Mouse (Mus musculus) stomach, postnatal 0 days (tissue): ENCODE results near the gene Zbtb9. TPM values are rescaled to one million over a fixed set of nuclear protein-coding genes. Genes with fewer than 3 reads are reported as not detected.

Source experiments
- ATAC-seq: fragments of 200-750 bp; cut with Nextera tagmentation; 2 replicates; pipeline ENCODE4 v1.8.0; 2017; ENCODE audit not compliant: low FRiP score, low TSS enrichment
- DNase-seq: peaks from one replicate; pipeline ENCODE4 v3.0.0-alpha.2; 2016; ENCODE audit warnings: low spot score
- H3K27ac ChIP-seq: fragments of 300-500 bp; sonication (generic); replicated peaks from 2 replicates; pipeline ENCODE4 v1.5.1; 2014; ENCODE audit warnings: mild to moderate bottlenecking, control low read depth
- H3K27me3 ChIP-seq: fragments of 300-500 bp; sonication (generic); 2 replicates; pipeline ENCODE4 v1.6.1; 2014; ENCODE audit warnings: low read length; ENCODE audit not compliant: control insufficient read depth, insufficient read depth
- H3K36me3 ChIP-seq: fragments of 300-500 bp; sonication (generic); 2 replicates; pipeline ENCODE4 v1.6.1; 2014; ENCODE audit warnings: low read length, mixed read lengths; ENCODE audit not compliant: control insufficient read depth, insufficient read depth
- H3K4me1 ChIP-seq: fragments of 300-500 bp; sonication (generic); replicated peaks from 2 replicates; pipeline ENCODE4 v1.6.1; 2014; ENCODE audit warnings: antibody characterized with exemption; ENCODE audit not compliant: control insufficient read depth, insufficient read depth
- H3K4me2 ChIP-seq: fragments of 300-500 bp; sonication (generic); replicated peaks from 2 replicates; pipeline ENCODE4 v1.6.1; 2014; ENCODE audit warnings: low read depth, mild to moderate bottlenecking, control low read depth, moderate library complexity
- H3K4me3 ChIP-seq: fragments of 300-500 bp; sonication (generic); 2 replicates; pipeline ENCODE4 v1.5.1; 2014; ENCODE audit warnings: low read depth, low read length, control low read depth
- H3K9ac ChIP-seq: fragments of 300-500 bp; sonication (generic); 2 replicates; pipeline ENCODE4 v1.6.1; 2014; ENCODE audit warnings: mild to moderate bottlenecking, low read length, control low read depth, mixed read lengths
- H3K9me3 ChIP-seq: fragments of 300-500 bp; sonication (generic); 2 replicates; pipeline ENCODE4 v1.6.1; 2016; ENCODE audit warnings: low read length; ENCODE audit not compliant: control insufficient read depth
- CTCF ChIP-seq: IDR thresholded peaks from 2 replicates; pipeline ENCODE4 v1.5.1; 2016; ENCODE audit warnings: antibody characterized with exemption, low read depth, mild to moderate bottlenecking, moderate library complexity
- EP300 ChIP-seq: optimal IDR thresholded peaks from 2 replicates; pipeline ENCODE3; 2016; ENCODE audit warnings: antibody characterized with exemption
- WGBS: fragments of 180-500 bp; shearing (Covaris S2); extraction: QIAGEN DNeasy Blood & Tissue Kit; methylation state at CpG from one replicate; pipeline ENCODE4 v1.1.7; 2014; 5-methylcytosine and 5-hydroxymethylcytosine counted together
- polyA plus RNA-seq: library from polyadenylated mRNA; unstranded; fragments of >200 nt; fragmentation: Nextera tagmentation; extraction: Ambion mirVana; gene quantifications from 2 replicates; pipeline ENCODE4 v1.2.1, GENCODE M21; 2015

Gene Zbtb9
- polyA plus RNA-seq, 1 experiment from 2014 or later = 6.9 TPM

- H3K9ac ChIP-seq = no peak overlapping the region
- no peak overlapping the region for H3K4me3 ChIP-seq
- WGBS = 34% methylated on average over 9 of the region's 9 CpGs
- H3K4me1 ChIP-seq = no peaks in the 10 kb centered on the region
- H3K36me3 ChIP-seq = no peaks in the 10 kb centered on the region
- no peaks in the 10 kb centered on the region for H3K27me3 ChIP-seq
- no peak overlapping the region for H3K4me2 ChIP-seq
- ATAC-seq (no peak), DNase-seq (peak; percentile 69)
- no peaks in the 10 kb centered on the region for H3K9me3 ChIP-seq
- H3K27ac ChIP-seq = no peak overlapping the region
- TF ChIP-seq EP300 (no peak), CTCF (peak; percentile 83)
These were observed 31.5 kb downstream of the Zbtb9 start for GRCm38 (mm10) chr17:27004431-27004830.

GRCm38 (mm10) chr17:27004903-27005485, 32.0 kb downstream of the Zbtb9 start:
- WGBS = 40% methylated on average over 19 of the region's 19 CpGs

GRCm38 (mm10) chr17:27005644-27006043, 32.7 kb downstream of the Zbtb9 start:
- 48% methylated on average over 11 of the region's 11 CpGs for WGBS
- H3K9ac ChIP-seq = no peak overlapping the region
- no peaks in the 10 kb centered on the region for H3K9me3 ChIP-seq
- DNase-seq (no peak), ATAC-seq (no peak)
- no peak overlapping the region for H3K27ac ChIP-seq
- H3K4me2 ChIP-seq = no peak overlapping the region
- H3K4me1 ChIP-seq = no peaks in the 10 kb centered on the region
- H3K4me3 ChIP-seq = no peak overlapping the region
- TF ChIP-seq CTCF (no peak), EP300 (no peak)
- no peaks in the 10 kb centered on the region for H3K36me3 ChIP-seq
- H3K27me3 ChIP-seq = no peaks in the 10 kb centered on the region

More at GRCm38 (mm10) chr17:27004903-27005485, 32.0 kb downstream of the Zbtb9 start:
- no peak overlapping the region for H3K4me2 ChIP-seq
- no peaks in the 10 kb centered on the region for H3K4me1 ChIP-seq
- H3K27me3 ChIP-seq = no peaks in the 10 kb centered on the region
- TF ChIP-seq EP300 (no peak), CTCF (no peak)
- ATAC-seq (no peak), DNase-seq (no peak)
- H3K27ac ChIP-seq = no peak overlapping the region
- H3K4me3 ChIP-seq = no peak overlapping the region
- no peaks in the 10 kb centered on the region for H3K36me3 ChIP-seq
- no peaks in the 10 kb centered on the region for H3K9me3 ChIP-seq
- no peak overlapping the region for H3K9ac ChIP-seq

- 0 out of 2 replicates have a peak, but pooled peaks cover 2% of the 10 kb centered on the region for H3K4me1 ChIP-seq
- H3K27ac ChIP-seq = no peak overlapping the region
- H3K4me3 ChIP-seq = no peak overlapping the region
- ATAC-seq (no peak), DNase-seq (no peak)
- no peak overlapping the region for H3K4me2 ChIP-seq
- WGBS = 57% methylated on average over 2 of the region's 2 CpGs
- no peaks in the 10 kb centered on the region for H3K36me3 ChIP-seq
- no peak overlapping the region for H3K9ac ChIP-seq
- TF ChIP-seq CTCF (no peak), EP300 (no peak)
- H3K27me3 ChIP-seq = no peaks in the 10 kb centered on the region
- no peaks in the 10 kb centered on the region for H3K9me3 ChIP-seq
These were observed 35.3 kb downstream of the Zbtb9 start for GRCm38 (mm10) chr17:27008277-27008676.

- H3K27ac ChIP-seq = no peak overlapping the region
- DNase-seq (no peak), ATAC-seq (no peak)
- H3K9ac ChIP-seq = no peak overlapping the region
- 87% methylated on average over 10 of the region's 10 CpGs for WGBS
- H3K4me3 ChIP-seq = no peak overlapping the region
- H3K27me3 ChIP-seq = no peaks in the 10 kb centered on the region
- H3K4me1 ChIP-seq = 0 out of 2 replicates have a peak, but pooled peaks cover 2% of the 10 kb centered on the region
- no peak for TF ChIP-seq CTCF
- no peak for TF ChIP-seq EP300
- H3K4me2 ChIP-seq = no peak overlapping the region
- H3K9me3 ChIP-seq = no peaks in the 10 kb centered on the region
- H3K36me3 ChIP-seq = no peaks in the 10 kb centered on the region
These were observed 38.2 kb downstream of the Zbtb9 start for GRCm38 (mm10) chr17:27011167-27011566.

GRCm38 (mm10) chr17:27011998-27012672, 39.2 kb downstream of the Zbtb9 start:
- no peaks in the 10 kb centered on the region for H3K9me3 ChIP-seq
- H3K9ac ChIP-seq = no peak overlapping the region
- DNase-seq (peak; percentile 52), ATAC-seq (peak; percentile 66)
- H3K4me2 ChIP-seq = no peak overlapping the region
- WGBS = 54% methylated on average over 14 of the region's 14 CpGs
- no peaks in the 10 kb centered on the region for H3K36me3 ChIP-seq
- no peak overlapping the region for H3K4me3 ChIP-seq
- no peak overlapping the region for H3K27ac ChIP-seq
- TF ChIP-seq CTCF (peak; percentile 43; the same call in 1 of the 2 replicates), EP300 (no peak)
- H3K27me3 ChIP-seq = no peaks in the 10 kb centered on the region
- H3K4me1 ChIP-seq = 0 out of 2 replicates have a peak, but pooled peaks cover 2% of the 10 kb centered on the region
